Mouse (Mus musculus) erythroid progenitor cell, adult 5-6 weeks (primary cell): ENCODE results near the gene Lrp11. TPM values are rescaled to one million over a fixed set of nuclear protein-coding genes. Genes with fewer than 3 reads are reported as not detected.
"Not testable (repeated sequence)": the region's sequence is repeated elsewhere in the genome, so short reads cannot be mapped to it uniquely, and the experiment has no call there.

ENCODE experiments used
- ATAC-seq: replicated peaks from 2 replicates; pipeline ENCODE4 v1.8.0; 2016; ENCODE audit warnings: moderate number of reproducible peaks, mild to moderate bottlenecking, moderate TSS enrichment, inconsistent platforms; ENCODE audit not compliant: poor library complexity, low FRiP score, severe bottlenecking
- total RNA-seq, 2 experiments: library from RNA; stranded (forward) in 1 of 2; stranded (reverse) in 1 of 2; fragments of 150-400 nt in 1 of 2; fragments of 186-747, 209-891 nt in 1 of 2; gene quantifications; 2 replicates each; pipeline versions ENCODE4 v1.2.3 to v1.2.4; 2015 to 2017; ENCODE audit warnings: low replicate concordance in 2 of 2

Lrp11 gene
- total RNA-seq (2015; ENCODE audit: low replicate concordance), result not detected in 2 replicates
- not detected in 2 replicates for total RNA-seq (2017; ENCODE audit: low replicate concordance)

DNA sequence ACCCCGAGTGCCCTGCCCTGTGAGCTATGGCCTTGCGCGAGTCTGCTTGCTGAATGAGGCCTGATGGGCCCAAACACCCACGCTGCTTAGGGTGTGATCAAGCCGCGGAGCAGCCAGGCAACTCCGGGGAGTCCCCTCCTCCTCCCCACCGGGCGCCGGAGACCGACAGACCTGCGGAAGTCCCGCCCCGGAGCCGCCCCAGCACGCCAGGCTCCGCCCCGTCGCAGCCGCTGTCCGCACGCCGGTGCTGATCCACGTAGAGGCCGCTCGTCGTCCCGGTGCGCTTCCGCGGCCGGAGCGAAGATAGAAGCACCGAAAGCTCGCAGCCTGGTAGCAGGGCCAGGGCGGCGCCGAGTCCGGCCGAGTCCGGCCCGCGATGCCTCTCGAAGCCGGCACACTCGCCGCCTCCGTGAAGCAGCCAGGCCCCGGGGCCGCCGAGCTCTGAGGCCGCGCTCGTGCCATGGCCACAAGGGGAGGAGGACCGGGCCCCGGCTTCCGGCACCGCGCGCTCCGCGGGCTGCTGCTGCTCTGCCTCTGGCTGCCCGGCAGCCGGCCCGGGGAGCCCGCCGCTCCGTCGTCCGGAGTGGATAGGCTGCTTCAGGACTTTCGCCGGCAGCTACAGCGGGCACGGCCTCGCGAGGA lies at the start of gene Lrp11:
Gene Lrp11 (plus strand): TSS at position 209 of the 642 bp plus-strand sequence.
- ATAC-seq, result peak; percentile 100

DNA sequence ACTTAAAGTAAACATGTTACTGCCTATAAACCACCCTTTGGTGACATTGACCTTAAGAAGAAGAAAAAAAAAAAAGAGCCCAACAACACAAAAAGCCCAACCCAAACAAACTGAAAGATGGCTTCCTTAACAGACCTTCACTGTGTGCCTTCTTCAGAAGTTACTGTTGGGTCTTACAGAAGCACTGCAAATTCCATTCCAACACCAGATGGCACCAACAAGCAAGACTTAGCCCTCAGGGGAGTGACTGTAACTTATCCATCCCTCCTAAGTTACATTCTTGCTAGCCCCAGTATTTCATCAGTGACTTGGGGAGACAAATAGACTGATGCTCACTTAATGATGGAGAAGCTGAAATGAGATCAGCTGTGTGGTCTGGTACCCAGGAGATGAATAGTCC lies 11.6 kb upstream of the Lrp11 start:
- no peak for ATAC-seq

DNA sequence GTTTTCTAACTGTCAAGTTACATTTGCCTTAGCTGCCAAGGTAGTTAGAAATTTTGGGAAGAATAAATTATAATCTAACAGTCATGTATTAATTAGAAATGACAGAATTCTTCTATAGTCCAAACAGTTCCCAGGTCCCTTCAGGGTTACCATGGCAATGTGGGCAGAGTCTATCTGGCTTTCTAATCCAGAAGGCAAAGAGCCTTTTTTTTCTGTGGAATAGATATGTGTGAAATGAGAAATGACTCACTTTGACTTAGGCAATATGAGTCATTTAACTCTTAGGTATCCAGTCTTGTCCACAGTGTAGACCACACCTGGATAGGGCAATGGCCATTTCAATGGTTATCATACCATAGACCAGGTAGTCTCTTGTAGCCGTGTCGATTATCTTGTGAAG lies 8.2 kb upstream of the Lrp11 start:
- no peak for ATAC-seq

DNA sequence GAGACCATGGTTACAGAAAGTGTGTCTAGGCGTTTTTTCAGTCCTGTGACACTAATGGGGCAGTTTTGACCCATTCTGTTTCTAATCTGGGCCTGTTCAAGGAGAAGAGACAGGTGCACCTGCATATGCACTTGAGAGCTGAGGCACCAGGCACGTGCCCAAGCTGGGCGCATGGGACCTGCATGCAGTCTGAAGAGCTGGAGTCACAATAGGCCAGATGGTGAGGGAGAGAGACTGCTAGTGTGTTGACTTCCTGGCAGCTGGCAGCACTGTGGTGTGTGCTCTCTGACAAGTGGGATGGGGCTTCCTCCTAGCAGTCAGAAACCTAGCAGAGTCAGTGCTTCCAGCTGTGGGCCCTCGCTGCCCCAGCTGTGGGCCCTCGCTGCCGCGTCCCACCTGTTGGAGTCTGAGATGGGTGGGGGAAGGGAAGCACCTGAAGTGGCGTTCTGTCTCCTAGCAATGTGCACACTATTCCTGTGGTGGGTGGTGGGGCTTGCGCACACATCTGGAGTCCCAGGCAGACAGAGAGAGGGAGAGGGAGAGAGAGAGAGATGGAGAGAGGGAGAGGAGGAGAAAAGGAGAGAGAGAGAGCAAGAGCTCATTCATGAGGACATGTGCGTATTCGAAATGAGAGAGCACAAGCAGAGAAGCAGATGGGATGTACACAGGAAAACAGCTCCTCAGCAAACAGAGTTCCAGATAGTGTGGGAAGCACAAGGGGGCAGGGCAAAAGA lies 7.3 kb upstream of the Lrp11 start:
- no peak for ATAC-seq

DNA sequence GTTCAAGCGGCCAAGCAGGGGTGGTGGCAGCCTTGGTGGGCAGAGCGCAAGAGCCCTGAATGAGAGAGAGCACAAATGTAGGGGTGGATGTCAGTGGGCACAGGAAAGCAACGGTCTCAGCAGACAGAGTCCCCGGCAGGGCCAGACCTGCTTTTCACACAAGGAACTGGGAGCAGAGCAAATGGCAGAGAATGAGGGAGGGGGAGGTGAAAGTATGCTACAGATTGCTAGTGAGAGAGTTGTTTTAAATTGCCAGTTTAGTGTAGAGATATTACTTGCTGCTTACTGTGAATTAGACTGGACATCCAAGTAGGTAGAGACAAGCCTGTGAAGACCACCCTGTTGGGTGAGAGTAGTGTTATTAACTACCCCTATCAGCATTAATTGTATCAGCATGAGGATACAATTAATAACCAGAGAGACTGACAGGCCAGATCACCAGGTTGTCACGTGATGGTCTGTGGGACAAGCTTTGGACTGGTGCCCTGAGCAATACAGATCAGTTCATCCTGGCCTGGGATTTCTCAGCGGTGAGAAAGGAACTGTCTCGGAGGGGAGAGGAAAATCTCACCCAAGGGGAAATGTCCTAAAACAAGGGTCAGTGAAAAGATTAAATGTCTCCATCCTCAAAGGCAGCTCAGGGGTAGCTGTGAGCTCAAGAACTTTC lies 6.6 kb upstream of the Lrp11 start:
- no peak for ATAC-seq

DNA sequence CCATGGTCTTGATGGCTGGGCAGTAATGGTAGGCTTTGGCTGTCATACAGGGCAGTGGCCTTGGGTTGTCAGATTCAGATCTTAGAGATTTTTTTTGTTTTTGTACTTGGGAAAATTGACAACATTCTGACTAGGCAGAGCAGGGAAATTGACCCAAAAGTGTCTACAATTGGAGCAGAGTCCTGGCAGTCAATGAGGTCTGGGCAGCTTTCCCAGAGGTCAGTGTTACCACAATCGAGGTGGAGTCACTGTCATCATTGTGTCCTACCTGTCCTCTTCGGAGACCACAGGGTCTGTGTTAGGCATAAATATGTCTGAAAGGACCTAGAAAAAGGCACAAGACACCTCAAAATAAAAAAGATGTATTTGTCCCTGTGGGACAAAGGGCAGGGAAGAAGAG lies 2.8 kb upstream of the Lrp11 start:
- ATAC-seq, result no peak

DNA sequence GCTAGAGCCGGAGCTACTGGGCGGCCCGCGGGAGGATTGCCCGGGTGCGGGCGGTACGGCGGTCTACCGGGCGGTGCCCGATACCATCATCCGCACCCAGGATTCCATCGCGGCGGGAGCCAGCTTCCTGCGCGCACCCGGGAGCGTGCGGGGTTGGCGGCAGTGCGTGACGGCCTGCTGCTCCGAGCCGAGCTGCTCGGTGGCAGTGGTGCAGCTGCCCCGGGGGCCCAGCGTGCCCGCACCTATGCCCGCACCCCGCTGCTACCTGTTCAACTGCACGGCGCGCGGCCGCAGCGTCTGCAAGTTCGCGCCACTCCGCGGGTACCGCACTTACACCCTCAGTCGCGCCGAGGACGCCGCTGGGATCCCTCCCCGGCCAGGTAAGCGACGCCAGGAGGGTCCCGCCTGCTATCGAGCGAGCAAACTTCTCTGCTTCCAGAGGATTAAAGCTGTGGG lies 662 bp downstream of the Lrp11 start:
- ATAC-seq, result no peak

DNA sequence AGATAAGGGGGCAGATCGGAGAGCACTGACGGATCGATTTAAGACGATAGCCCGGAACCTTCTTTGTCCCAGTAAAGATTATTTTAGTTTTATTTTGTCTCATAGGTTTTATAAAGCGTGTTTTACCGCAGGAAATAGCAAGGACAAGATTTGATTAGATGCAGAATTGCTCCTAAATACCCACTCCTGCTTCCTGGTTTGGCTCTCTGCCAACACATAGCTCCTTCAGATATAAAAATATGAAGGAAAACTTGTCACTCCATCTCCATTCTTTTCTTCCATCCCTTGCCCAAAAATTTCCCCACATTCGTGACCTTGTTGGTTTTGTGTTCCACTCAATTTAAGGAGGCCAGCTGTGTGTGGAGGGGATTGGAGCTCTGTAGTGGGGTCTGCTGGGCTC lies 1.2 kb downstream of the Lrp11 start:
- ATAC-seq, result no peak

DNA sequence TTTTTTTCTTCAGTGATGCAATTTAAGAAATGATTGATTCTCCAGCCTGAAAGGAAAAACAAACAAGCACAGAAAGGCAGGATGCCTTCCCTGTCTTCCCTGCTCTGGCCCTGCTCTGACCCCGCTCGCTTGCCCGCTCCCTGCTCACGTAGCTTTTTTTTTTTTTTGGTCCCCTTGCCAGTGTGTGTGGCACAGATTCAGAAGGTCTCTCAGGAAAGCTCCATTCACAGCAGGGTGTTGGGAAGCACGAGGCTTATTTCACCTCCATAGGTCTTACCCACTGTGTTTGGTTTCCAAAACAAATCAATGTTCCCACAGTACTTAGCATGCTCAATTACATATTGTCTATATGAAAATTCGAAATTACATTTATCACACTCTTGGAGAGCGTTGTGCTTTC lies 5.2 kb downstream of the Lrp11 start:
- no peak for ATAC-seq

DNA sequence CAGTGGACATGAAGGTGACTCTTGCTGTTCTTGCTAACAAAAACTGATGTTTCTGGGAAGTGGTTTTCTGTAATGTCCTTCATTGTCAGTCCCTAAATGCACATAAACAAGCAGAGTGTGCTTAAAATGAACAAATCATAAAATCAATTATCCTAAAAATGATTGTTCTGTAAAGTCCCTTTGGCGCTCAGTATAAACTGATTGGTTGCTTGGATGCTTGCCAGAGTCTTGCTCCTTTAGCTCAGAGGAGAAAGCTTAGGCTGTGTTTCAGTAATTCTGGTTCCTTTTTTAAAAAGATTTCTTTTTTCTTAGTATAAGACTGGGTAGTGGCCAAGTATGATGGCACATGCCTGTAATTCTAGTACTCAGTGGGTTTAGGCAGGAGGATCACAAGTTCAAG lies 6.7 kb downstream of the Lrp11 start:
- no peak for ATAC-seq

DNA sequence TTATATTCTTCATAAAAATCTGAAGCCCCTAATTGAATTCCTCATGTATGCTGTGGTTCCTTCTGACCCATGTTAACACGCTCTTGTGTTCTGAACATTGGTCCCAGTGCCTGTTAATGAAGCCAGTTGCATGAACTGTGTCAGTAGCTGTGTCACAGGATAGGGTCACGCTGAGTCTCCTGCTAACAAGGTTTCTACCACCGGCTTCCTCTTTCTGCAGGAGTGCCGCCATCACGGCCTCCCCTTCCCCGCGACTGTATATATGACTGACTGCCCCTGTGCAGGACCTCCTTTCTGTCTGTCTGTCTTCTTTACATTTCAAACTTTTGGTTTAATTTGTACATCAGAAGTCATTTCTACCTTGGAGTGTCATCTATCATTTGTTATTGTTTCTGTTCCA lies 8.6 kb downstream of the Lrp11 start:
- no peak for ATAC-seq

DNA sequence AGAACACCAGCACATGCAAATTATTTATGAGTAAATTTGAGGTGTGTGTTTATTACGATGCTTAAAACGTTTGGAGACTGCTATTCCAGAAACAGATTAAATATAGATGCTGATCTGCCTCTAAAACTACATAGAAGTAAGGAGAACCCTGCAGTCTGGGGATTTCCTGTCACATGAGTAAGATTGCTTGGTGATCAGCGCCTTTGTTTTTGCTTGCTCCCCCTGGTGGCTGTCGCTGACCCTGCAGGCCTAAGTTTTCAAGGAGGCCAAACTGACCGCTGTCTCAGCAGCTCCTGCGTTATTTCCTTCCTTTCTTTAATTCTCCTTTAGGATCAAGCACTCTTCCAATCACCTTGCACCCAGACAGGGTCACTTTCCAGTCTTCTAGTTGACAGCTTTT lies 11.0 kb downstream of the Lrp11 start:
- peak; percentile 78 for ATAC-seq

DNA sequence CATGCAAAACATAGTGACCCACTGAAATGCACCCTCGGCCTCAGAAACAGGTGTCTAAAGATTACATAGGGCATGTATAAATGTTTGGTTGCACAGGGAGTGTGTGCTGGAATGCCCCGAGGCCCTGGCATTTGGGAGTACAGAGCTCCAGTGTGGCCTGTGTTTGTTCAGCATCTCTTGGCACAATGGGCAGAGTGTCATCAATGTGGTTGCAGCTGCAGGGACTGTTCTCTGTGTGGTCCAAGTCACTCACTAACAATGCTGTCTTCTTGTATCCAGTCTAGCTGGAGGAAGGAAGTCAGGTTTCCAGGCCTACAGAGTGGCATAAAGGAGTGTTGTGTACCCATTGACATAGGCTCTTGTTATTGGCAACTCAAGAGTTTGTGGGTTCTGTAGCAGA lies 15.6 kb downstream of the Lrp11 start:
- ATAC-seq, result no peak

DNA sequence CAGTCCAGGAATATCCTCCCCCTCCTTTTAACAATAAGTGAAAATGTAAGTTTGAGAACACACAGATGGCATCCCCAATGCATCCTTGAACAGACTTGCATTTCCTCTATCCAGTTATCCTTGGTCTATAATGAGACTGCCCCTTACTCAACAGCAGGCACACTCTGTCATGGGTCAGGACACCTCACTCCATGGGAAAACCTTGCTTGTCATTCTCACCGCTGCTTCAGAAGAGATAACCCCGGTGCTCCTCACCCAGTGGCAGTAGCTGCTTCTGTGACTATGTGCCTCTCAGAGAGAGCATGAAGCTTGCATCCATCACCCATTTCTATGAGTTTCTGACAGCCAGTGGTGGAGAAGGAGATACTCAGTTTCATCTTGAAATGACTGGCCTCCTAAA lies 16.8 kb downstream of the Lrp11 start:
- ATAC-seq, result no peak

DNA sequence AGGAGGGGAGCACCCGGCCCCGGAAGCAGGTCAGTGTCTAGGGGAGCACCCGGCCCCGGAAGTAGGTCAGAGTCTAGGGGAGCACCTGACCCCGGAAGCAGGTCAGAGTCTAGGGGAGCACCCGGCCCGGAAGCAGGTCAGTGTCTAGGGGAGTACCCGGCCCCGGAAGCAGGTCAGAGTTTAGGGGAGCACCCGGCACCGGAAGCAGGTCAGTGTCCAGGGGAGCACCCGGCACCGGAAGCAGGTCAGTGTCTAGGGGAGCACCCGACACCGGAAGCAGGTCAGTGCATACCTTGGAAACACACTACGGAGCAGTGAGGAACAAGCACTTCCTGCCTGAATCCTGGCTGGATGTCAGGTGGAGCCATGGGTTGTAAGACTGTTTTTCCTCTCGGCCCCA lies 19.0 kb downstream of the Lrp11 start:
- ATAC-seq, result no peak

DNA sequence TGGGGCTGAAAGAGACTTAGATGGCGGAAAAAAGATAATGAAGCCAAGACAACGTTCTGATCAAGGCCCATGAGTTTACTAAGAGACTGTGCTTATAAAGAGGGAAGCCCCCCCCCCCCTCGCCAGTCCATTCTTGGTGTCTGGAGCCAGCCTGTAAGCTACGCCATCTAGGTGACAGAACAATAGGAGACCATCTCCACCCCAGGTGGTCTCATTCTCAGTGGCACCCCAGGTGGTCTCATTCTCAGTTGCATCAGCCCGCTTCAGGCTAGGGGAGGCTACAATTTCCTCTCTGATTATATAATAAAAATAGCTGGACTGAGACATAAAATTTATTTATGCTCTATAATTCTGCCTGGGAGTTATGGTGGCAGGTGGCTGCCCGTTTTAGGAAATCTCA lies 22.0 kb downstream of the Lrp11 start:
- no peak for ATAC-seq

DNA sequence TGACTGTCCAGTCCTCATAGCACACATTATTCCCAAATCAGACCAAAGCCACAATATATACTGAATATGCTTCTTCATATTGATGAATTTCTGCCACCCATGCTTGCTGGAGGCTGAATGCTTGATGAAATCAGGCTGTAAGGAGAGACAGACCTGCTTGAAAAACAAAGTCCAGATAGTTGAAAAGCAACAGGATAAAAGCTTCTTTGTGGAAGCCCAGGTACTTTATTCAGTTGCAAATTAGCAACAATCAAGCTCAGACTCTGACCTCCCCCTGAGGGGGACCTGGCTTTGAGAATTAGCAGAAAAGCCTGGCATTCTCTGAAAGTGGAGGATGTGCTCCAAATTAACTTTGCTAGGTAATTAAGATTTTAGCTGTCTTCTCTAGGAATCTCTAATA lies 22.6 kb downstream of the Lrp11 start:
- not testable (repeated sequence) for ATAC-seq

DNA sequence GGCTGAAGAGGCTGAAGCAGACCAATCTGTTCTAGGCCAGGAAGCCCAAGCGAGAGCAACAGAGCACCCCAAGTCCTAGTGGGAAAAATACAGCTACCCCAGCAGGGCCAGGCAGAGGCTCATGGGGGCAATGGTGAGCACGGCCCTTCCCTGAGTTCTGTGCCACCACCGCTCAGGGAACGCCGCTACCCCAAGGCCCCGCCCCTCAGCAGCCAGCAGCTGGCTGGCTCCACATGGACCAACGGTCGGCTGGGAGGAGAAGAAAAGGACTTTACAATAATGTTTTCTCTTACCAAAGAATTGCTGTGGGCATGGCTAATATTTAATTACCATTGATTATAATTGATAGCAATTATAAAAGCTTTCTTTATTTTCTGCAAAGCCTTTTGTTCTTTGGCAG lies 25.2 kb downstream of the Lrp11 start:
- ATAC-seq, result no peak

DNA sequence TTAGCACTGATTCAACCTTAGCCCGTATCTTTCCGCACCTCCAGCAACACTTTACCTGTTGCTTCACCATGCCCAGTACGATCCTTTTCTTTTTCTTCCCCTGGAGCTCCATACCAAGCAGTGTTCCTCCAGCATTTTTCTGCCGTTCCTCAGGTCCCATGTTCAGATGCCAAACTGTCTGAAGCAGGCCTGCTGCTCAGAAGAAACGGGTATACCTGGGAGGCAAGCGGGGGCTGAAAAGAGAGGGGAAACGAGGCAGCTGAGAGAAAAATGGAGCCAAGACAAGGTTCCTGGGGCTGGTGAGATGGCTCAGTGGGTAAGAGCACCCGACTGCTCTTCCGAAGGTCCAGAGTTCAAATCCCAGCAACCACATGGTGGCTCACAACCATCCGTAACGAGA lies 27.5 kb downstream of the Lrp11 start:
- not testable (repeated sequence) for ATAC-seq

DNA sequence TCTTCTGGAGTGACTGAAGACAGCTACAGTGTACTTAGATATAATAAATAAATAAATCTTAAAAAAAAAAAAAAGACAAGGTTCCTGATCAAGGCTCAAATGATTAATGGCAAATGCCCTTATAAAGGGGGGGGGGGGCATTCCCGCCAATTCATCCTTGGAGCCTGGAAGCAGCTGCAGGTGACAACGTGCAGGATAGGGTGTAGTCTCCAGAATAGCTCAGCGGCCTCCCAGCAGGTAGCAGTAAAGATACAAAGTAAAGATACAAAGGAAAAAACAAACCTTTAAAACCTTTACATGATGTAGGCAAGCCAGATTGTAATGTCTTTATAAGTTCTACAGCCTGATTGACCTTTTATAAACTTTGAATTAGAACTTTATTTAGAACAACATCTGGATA lies 28.0 kb downstream of the Lrp11 start:
- ATAC-seq, result not testable (repeated sequence)

DNA sequence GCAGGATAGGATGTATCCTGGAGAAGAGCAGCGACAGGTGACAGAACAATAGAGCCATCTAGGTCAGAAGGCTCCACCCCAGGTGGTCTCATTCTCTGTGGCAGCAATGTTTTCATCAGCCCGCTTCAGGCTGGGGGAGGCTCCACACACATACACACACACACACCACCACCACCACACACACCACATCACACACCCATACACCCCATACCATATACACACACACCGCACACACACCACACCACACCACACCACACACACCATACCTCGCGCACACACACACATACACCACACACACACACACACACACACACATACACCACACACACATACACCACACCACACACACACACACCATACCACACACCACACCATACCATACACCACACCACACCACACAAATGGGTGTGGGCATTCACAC lies 30.2 kb downstream of the Lrp11 start:
- ATAC-seq, result no peak
